ENCODE assay signal across 18 mouse cellular contexts in the genomic region with DNA sequence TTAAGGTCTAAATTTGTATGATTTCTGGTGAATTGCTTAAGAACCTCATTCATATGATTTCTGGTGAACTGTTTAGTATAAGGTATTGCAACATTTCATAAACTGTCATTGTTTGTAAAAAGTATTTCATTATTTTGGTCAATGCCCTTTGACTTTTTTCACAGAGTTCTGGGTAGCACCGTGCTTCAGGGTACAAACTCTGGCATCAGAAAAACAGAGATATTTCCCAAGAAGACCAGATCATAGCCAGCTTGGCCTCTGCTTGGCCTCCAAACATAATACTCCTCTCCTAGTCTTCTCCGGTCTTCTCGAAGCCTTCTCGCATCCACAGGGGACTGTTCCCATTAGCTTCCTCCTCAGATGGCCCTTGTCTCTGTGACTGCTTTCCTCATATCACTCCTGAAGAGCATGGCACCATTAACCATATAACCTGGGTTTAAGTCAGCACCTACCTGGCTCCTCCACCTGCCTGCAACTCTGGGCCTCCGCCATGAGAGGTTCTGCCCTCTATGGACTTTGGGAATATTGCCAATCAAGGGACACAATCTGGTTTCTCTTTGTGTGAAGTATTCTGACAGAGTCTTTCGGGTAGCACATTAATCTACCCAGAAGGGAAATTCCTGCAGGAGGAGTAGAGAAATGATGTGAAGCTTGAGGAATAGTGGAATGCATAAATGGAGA.
DNase-seq lines count a peak whose midpoint lies in the region; ATAC-seq and TF ChIP-seq lines count a peak whose summit lies in the region.
"Had no signal": no experiment of that assay in that cellular context is flagged by ENCODE, and none has a peak within 500 bp of the region (broad histone marks: within the 10 kb centered on the region; RNA-seq: fewer than 3 reads in every experiment).

No protein-coding gene starts in this region.

- no peak for TF ChIP-seq POLR2A in thymus, adult 2 months (IDR thresholded peaks at IDR 0.05; ENCODE audit: control insufficient read depth, extremely low read depth, insufficient read depth, low read length, poor library complexity)

- no peak overlapping the region for H3K9ac ChIP-seq in forebrain, embryonic 14.5 days (ENCODE audit: low read length)
- H3K9ac ChIP-seq in kidney, embryonic 14.5 days (ENCODE audit: low read depth, low read length), result no peak overlapping the region
- H3K9ac ChIP-seq: embryonic facial prominence, embryonic 13.5 days; forebrain, embryonic 13.5 days; hindbrain, embryonic 13.5 days had no signal

- no peak overlapping the region for H3K4me3 ChIP-seq in forebrain, embryonic 14.5 days (ENCODE audit: low read depth, low read length)
- H3K4me3 ChIP-seq in forebrain, embryonic 10.5 days, result no peak overlapping the region
- no peak overlapping the region for H3K4me3 ChIP-seq in kidney, embryonic 14.5 days (ENCODE audit: low read length)
- no peak overlapping the region for H3K4me3 ChIP-seq in brown adipose tissue, adult 24 weeks (ENCODE audit: insufficient read depth, low read depth, low read length)
- H3K4me3 ChIP-seq in thymus, adult 2 months (ENCODE audit: control insufficient read depth, insufficient read depth, low read length), result no peak overlapping the region
- H3K4me3 ChIP-seq: embryonic facial prominence, embryonic 13.5 days; forebrain, embryonic 13.5 days; heart, embryonic 10.5 days; hindbrain, embryonic 13.5 days had no signal

- no peak overlapping the region for H3K27ac ChIP-seq in forebrain, embryonic 14.5 days (ENCODE audit: low read depth, low read length)
- no peak overlapping the region for H3K27ac ChIP-seq in forebrain, embryonic 10.5 days
- H3K27ac ChIP-seq in kidney, embryonic 14.5 days (ENCODE audit: low read depth, low read length), result no peak overlapping the region
- H3K27ac ChIP-seq in brown adipose tissue, adult 24 weeks (replicated peaks; ENCODE audit: low read depth, low read length), result peak overlapping the region; percentile 23; the same call in 1 of the 2 replicates
- H3K27ac ChIP-seq in thymus, adult 2 months (ENCODE audit: control insufficient read depth, insufficient read depth, low read length), result no peak overlapping the region
- H3K27ac ChIP-seq: embryonic facial prominence, embryonic 13.5 days; forebrain, embryonic 13.5 days; heart, embryonic 10.5 days; hindbrain, embryonic 13.5 days had no signal

- TF ChIP-seq CTCF in thymus, adult 2 months (IDR thresholded peaks at IDR 0.05; ENCODE audit: borderline replicate concordance, control insufficient read depth, extremely low read depth, insufficient read depth, low read length, poor library complexity), result no peak

- 90% methylated on average over 6 of the region's 6 CpGs for WGBS in forebrain, embryonic 14.5 days
- 94% methylated on average over 6 of the region's 6 CpGs for WGBS in forebrain, embryonic 10.5 days
- WGBS in kidney, embryonic 14.5 days, result 93% methylated on average over 6 of the region's 6 CpGs
- 97% methylated on average over 6 of the region's 6 CpGs for WGBS in thymus, adult 2 months

- no peaks in the 10 kb centered on the region for H3K27me3 ChIP-seq in forebrain, embryonic 14.5 days (replicated peaks; ENCODE audit: control insufficient read depth, insufficient read depth, low read length)
- no peaks in the 10 kb centered on the region for H3K27me3 ChIP-seq in forebrain, embryonic 10.5 days (ENCODE audit: poor library complexity, severe bottlenecking)
- no peaks in the 10 kb centered on the region for H3K27me3 ChIP-seq in kidney, embryonic 14.5 days (ENCODE audit: control insufficient read depth, insufficient read depth, low read length)
- H3K27me3 ChIP-seq in thymus, adult 2 months (ENCODE audit: control insufficient read depth, insufficient read depth, low read length), result no peaks in the 10 kb centered on the region
- H3K27me3 ChIP-seq: embryonic facial prominence, embryonic 13.5 days; forebrain, embryonic 13.5 days; hindbrain, embryonic 13.5 days had no signal

- no peaks in the 10 kb centered on the region for H3K9me3 ChIP-seq in forebrain, embryonic 14.5 days (replicated peaks; ENCODE audit: control insufficient read depth, low read length)
- 0 out of 2 replicates have a peak, but pooled peaks cover 2% of the 10 kb centered on the region for H3K9me3 ChIP-seq in forebrain, embryonic 10.5 days
- H3K9me3 ChIP-seq in kidney, embryonic 14.5 days (ENCODE audit: control insufficient read depth, low read length), result no peaks in the 10 kb centered on the region
- H3K9me3 ChIP-seq: embryonic facial prominence, embryonic 13.5 days; forebrain, embryonic 13.5 days; heart, embryonic 10.5 days; hindbrain, embryonic 13.5 days had no signal

- H3K4me2 ChIP-seq in forebrain, embryonic 14.5 days (ENCODE audit: low read length), result no peak overlapping the region
- H3K4me2 ChIP-seq in kidney, embryonic 14.5 days (replicated peaks; ENCODE audit: low read depth, low read length), result no peak overlapping the region
- H3K4me2 ChIP-seq: embryonic facial prominence, embryonic 13.5 days; forebrain, embryonic 13.5 days; hindbrain, embryonic 13.5 days had no signal

- ATAC-seq in forebrain, embryonic 14.5 days, result peak; percentile 19; the same call in 1 of the 2 replicates
- ATAC-seq in kidney, embryonic 14.5 days (ENCODE audit: low FRiP score, low TSS enrichment), result no peak

- H3K36me3 ChIP-seq in forebrain, embryonic 14.5 days (ENCODE audit: control insufficient read depth, insufficient read depth, low read length), result no peaks in the 10 kb centered on the region
- no peaks in the 10 kb centered on the region for H3K36me3 ChIP-seq in forebrain, embryonic 10.5 days (replicated peaks)
- no peaks in the 10 kb centered on the region for H3K36me3 ChIP-seq in kidney, embryonic 14.5 days (ENCODE audit: control insufficient read depth, insufficient read depth, low read length)
- H3K36me3 ChIP-seq in thymus, adult 2 months (ENCODE audit: control insufficient read depth, insufficient read depth, low read length), result no peaks in the 10 kb centered on the region
- H3K36me3 ChIP-seq: embryonic facial prominence, embryonic 13.5 days; heart, embryonic 10.5 days; hindbrain, embryonic 13.5 days had no signal

- no peaks in the 10 kb centered on the region for H3K4me1 ChIP-seq in forebrain, embryonic 14.5 days (ENCODE audit: control insufficient read depth, insufficient read depth, low read length)
- 0 out of 2 replicates have a peak, but pooled peaks cover 3% of the 10 kb centered on the region for H3K4me1 ChIP-seq in forebrain, embryonic 10.5 days
- H3K4me1 ChIP-seq in kidney, embryonic 14.5 days (ENCODE audit: control insufficient read depth, insufficient read depth, low read length), result no peaks in the 10 kb centered on the region
- H3K4me1 ChIP-seq in brown adipose tissue, adult 24 weeks (ENCODE audit: control insufficient read depth, insufficient read depth, insufficient read length, low read length), result peaks cover 12% of the 10 kb centered on the region
- H3K4me1 ChIP-seq in thymus, adult 2 months (replicated peaks; ENCODE audit: control insufficient read depth, insufficient read depth, low read length), result no peaks in the 10 kb centered on the region
- H3K4me1 ChIP-seq: embryonic facial prominence, embryonic 13.5 days; forebrain, embryonic 13.5 days; heart, embryonic 10.5 days; hindbrain, embryonic 13.5 days had no signal

- no peak for DNase-seq in forebrain, embryonic 14.5 days (ENCODE audit: low spot score)
- DNase-seq in forebrain, embryonic 10.5 days (ENCODE audit: extremely low spot score, low spot score), result no peak
- peak; percentile 28 for DNase-seq in kidney, adult 18-20 months
- DNase-seq in kidney, postnatal 36 days, result peak; percentile 39 to 47
- no peak for DNase-seq in kidney, postnatal 14 days
- no peak for DNase-seq in thymus, adult 2 months
- DNase-seq: adrenal gland, adult 8-10 months; adrenal gland, postnatal 36 days; gastrocnemius, postnatal 10 days; heart, adult 18-20 months; heart, postnatal 10 days; heart, postnatal 4 days had no signal

Comparison
In these comparisons a context has a peak if more than half of its experiments do, and no peak if none do; other contexts are left out.
1. DNase-seq: peak in kidney, adult 18-20 months (single experiment) and kidney, postnatal 36 days (2 of 2); none in forebrain, embryonic 14.5 days (single experiment), forebrain, embryonic 10.5 days (single experiment), kidney, postnatal 14 days (single experiment) and thymus, adult 2 months (single experiment).